Mouse (Mus musculus): ENCODE results near the gene BC049715. TPM values are rescaled to one million over a fixed set of nuclear protein-coding genes. Genes with fewer than 3 reads are reported as not detected.

Gene BC049715
- polyA plus RNA-seq, 1 experiment from 2014 or later: 3.5 TPM

DNA sequence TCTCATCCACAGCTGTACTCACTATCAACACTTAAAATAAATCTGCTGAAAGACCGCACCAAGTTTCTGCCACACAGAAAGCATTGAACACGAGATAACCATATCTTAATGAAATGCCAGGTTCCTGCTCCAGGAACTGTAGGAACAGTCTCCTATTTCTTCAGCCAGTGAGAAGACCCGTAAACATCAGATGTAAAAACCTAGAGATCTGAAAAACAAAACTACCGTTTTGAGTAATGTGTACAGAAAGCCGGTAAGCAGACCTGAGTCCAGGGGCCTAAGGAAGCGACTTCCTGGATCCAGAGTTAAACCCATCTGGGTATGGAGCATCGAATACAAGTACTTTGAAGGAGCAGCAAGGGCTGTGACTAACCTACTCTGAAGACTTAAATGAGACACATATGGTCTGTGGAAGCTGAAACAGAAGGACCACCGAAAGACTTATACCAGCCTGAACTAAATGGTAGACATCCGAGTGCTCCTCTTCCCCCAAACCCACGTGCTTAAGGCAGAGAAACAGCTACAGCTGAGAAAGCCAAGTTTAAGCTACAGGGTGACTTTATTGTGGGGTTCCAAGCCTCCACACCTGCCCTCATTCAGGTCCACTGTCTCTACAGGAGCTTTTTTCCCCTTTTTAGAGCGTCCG, 24.2 kb upstream of the BC049715 start:
- Histone ChIP-seq H3K4me3 (peak overlapping the region; percentile 79), H3K27ac (replicated peaks) (peak overlapping the region; percentile 100), H3K4me1 (peaks cover 28% of the 10 kb centered on the region), H3K36me3 (no peaks in the 10 kb centered on the region), H3K27me3 (ENCODE audit: low read depth, poor library complexity, severe bottlenecking) (no peaks in the 10 kb centered on the region), H3K9me3 (replicated peaks) (no peaks in the 10 kb centered on the region)
- 28% methylated on average over 12 of the region's 12 CpGs for WGBS
- no peak for DNase-seq (ENCODE audit: low spot score)

DNA sequence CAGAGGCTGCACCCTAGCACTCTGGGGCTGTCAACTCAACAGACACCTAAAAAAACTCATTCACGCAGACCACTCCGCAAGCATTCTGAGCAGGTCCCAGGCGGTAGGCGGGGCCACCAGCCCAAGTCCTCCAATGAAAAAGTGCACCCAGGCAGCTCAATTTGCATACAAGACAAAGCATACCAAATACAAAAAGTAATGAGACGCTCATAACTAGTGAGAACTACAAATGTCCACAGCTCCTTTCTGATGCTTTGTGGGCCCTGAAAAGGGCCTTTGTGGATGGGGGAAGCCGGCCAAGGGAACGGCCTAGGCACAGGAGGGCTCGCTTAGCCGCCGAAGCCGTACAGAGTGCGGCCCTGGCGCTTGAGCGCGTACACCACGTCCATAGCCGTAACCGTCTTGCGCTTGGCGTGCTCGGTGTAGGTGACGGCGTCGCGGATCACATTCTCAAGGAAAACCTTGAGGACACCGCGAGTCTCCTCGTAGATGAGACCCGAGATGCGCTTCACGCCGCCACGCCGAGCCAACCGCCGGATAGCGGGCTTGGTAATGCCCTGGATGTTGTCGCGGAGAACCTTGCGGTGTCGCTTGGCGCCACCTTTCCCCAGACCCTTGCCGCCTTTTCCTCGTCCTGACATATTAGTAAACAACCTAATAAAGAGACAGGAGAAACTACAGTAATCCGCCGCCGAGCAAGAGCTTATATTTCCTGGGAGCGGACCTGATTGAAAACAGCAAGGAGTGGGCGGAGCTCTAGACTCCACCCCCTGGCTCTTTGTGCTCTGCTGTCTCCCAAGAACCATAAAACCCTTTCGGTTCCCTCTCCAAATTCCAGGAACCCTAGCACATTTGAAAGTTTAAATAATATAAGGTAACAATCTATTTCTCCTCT, 23.4 kb upstream of the BC049715 start, which contains the start of gene Hist4h4:
Hist4h4 (minus strand) TSS at position 677 of the 895 bp plus-strand sequence.
- under 1% methylated on average over 50 of the region's 50 CpGs for WGBS
- peak; percentile 89 for DNase-seq (ENCODE audit: low spot score)
- Histone ChIP-seq H3K4me3 (peak within 1 kb of the TSS; percentile 79), H3K4me1 (peaks cover 33% of the 10 kb centered on the region), H3K27me3 (ENCODE audit: low read depth, poor library complexity, severe bottlenecking) (no peaks in the 10 kb centered on the region), H3K27ac (replicated peaks) (peak within 1 kb of the TSS; percentile 100), H3K36me3 (no peaks in the 10 kb centered on the region), H3K9me3 (replicated peaks) (no peaks in the 10 kb centered on the region)

DNA sequence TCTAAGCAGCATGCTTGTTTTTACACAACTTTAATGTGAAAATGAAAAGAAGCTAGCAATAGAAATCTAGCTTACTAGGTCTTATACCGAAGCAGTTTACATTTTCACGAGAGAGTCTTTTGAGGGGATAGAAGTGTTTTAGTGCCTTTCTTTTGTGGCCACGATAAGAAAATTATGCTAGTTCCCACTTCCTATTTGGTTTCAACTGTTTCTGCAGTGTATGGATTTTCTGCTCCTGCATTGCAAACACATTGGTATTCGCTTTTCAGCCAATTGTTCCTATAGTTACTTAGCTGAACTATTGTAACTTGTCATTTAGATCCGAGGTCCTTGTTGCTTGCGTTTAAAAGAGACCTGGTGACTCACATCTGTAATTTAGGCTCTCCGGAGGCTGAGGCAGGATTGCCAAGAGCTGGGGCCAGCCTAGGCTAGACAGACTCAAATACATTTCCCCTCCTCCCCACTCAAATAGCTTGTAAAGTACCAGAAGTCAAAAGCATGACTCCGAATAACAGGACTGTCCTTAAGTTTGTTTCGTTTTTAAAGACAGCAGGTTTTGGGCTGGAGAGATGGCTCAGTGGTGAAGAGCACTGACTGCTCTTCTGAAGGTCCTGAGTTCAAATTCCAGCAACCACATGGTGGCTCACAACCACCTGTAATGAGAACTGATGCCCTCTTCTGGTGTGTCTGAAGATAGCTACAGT, 22.6 kb upstream of the BC049715 start:
- Histone ChIP-seq H3K4me3 (peak overlapping the region; percentile 79), H3K36me3 (peaks cover 2% of the 10 kb centered on the region; the same call in 1 of the 2 replicates), H3K4me1 (peaks cover 41% of the 10 kb centered on the region), H3K27ac (replicated peaks) (peak overlapping the region; percentile 100), H3K9me3 (replicated peaks) (no peaks in the 10 kb centered on the region), H3K27me3 (ENCODE audit: low read depth, poor library complexity, severe bottlenecking) (no peaks in the 10 kb centered on the region)
- 44% methylated on average over 9 of the region's 9 CpGs for WGBS
- DNase-seq (ENCODE audit: low spot score): no peak

DNA sequence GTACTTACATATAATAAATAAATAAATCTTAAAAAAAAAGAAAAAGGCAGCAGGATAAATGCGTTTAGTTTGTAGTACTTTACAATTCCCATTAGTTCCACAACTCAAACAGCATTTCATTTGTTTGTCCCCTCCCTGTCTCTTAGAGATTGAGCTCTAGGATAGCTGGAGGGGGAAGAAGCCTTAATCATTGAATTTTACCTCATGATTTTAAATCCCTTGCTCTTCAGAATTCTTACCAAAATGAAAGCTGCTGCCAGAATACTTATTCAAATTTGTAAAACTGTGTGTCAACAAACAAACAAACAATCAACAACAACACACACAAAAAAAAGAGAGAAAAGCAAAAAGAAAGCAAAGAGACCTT, 22.0 kb upstream of the BC049715 start:
- no peak for DNase-seq (ENCODE audit: low spot score)
- H3K4me1 ChIP-seq: peaks cover 42% of the 10 kb centered on the region
- WGBS: 95% methylated on average over 1 of the region's 1 CpGs
- peaks cover 6% of the 10 kb centered on the region for H3K36me3 ChIP-seq
- no peak overlapping the region for H3K27ac ChIP-seq (replicated peaks)
- no peak overlapping the region for H3K4me3 ChIP-seq
- no peaks in the 10 kb centered on the region for H3K27me3 ChIP-seq (ENCODE audit: low read depth, poor library complexity, severe bottlenecking)
- H3K9me3 ChIP-seq (replicated peaks): no peaks in the 10 kb centered on the region

DNA sequence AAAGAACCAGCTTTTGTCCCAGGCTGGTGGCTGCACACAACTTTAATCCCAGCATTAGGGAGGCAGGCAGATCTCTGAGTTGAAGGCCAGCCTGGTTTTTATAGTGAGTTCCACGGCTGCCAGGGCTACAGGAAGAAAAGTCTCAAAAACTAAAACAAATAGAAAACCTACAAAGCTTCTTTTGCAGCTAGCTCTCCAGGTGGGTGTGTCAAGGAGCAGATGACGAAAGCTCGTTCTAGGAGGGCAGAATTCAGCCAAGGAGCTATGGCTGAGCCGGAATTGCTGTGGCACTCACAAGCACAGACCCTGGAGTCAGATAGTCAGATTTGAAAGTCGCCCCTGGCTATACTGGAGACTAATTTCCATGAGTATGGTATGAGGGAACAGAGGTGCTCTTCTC, 20.6 kb upstream of the BC049715 start:
- Histone ChIP-seq H3K36me3 (peaks cover 15% of the 10 kb centered on the region), H3K27me3 (ENCODE audit: low read depth, poor library complexity, severe bottlenecking) (no peaks in the 10 kb centered on the region), H3K4me3 (no peak overlapping the region), H3K4me1 (peaks cover 42% of the 10 kb centered on the region), H3K9me3 (replicated peaks) (no peaks in the 10 kb centered on the region), H3K27ac (replicated peaks) (0 out of 2 replicates have a peak overlapping the region, but pooled peaks have one; percentile 38)
- 64% methylated on average over 5 of the region's 5 CpGs for WGBS
- DNase-seq (ENCODE audit: low spot score): no peak

DNA sequence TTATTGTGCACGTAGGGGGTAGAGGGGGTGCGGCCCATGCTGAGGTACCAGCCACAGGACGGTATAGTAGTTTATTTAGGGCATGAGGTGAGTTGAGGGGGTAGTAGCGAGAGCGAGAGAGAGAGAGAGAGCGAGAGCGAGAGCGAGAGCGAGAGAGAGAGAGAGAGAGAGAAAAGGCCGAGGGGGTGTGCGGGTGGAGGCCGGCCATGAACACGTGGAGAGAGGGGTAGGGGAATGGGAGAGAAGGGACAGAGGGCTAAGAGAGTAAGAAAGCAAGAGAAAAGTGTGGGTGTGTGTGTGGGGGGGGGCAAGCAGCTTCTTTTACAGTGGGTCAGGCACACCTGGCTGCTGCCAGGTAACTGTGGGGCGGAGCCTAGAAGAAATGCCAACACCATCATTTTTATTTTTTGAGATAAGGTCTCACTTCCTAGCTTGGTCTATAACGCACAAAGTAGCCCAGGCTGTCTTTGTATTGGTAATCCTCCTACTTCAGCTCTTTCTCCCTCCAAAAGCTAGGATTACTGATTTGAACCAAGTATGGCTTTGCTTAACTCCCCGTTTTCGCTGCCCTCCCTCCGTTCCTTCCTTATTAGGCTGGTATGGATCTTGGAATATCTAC, 19.9 kb upstream of the BC049715 start:
- peaks cover 42% of the 10 kb centered on the region for H3K4me1 ChIP-seq
- H3K27me3 ChIP-seq (ENCODE audit: low read depth, poor library complexity, severe bottlenecking): no peaks in the 10 kb centered on the region
- H3K27ac ChIP-seq (replicated peaks): peak overlapping the region; percentile 83
- peaks cover 22% of the 10 kb centered on the region for H3K36me3 ChIP-seq
- H3K4me3 ChIP-seq: peak overlapping the region; percentile 87
- DNase-seq (ENCODE audit: low spot score): peak; percentile 38
- no peaks in the 10 kb centered on the region for H3K9me3 ChIP-seq (replicated peaks)
- 23% methylated on average over 18 of the region's 18 CpGs for WGBS

DNA sequence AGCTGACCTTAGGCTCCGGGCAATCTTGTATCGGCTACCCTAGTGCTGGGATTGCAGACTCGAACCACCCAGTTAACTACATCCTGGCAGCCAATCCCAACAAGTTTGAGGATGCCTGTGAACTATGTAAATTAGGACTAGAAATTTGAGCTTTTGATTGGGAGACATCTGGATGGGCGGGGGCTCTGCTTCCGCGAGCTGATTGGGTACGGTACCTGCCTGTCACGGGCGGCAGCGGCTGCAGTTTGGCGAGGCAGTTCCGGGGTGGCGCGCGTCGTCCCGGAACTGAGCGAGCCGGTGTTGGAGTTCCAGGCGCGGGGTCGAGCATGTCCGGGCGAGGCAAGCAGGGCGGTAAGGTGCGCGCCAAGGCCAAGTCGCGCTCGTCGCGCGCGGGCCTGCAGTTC, 19.4 kb upstream of the BC049715 start, which contains the start of gene H2afj:
H2afj (plus strand) TSS at position 231 of the 404 bp plus-strand sequence.
- H3K4me3 ChIP-seq: peak within 1 kb of the TSS; percentile 87
- peak; percentile 95 for DNase-seq (ENCODE audit: low spot score)
- peak within 1 kb of the TSS; percentile 85 for H3K27ac ChIP-seq (replicated peaks)
- WGBS: under 1% methylated on average over 34 of the region's 34 CpGs
- H3K27me3 ChIP-seq (ENCODE audit: low read depth, poor library complexity, severe bottlenecking): no peaks in the 10 kb centered on the region
- no peaks in the 10 kb centered on the region for H3K9me3 ChIP-seq (replicated peaks)
- peaks cover 27% of the 10 kb centered on the region for H3K36me3 ChIP-seq
- peaks cover 39% of the 10 kb centered on the region for H3K4me1 ChIP-seq

DNA sequence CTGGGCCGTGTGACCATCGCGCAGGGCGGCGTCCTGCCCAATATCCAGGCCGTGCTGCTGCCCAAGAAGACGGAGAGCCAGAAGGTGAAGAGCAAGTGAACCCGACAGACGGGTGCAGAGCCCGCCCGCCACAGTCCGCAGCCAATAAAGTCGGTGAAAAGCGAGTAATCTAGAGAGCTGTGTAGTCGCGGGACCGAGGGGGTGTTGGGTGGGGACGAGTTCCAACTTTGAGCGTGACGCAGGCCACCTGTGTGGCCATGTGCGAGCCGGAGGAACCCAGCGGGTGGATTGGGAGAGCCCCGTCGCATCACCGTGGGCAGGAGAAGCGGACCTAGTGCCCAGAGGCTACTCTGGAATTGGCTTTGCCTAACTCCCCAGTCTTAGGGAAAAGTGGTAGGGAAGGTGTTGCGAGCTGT, 18.8 kb upstream of the BC049715 start:
- under 1% methylated on average over 28 of the region's 28 CpGs for WGBS
- Histone ChIP-seq H3K4me1 (peaks cover 33% of the 10 kb centered on the region), H3K36me3 (peaks cover 33% of the 10 kb centered on the region), H3K9me3 (replicated peaks) (no peaks in the 10 kb centered on the region), H3K27me3 (ENCODE audit: low read depth, poor library complexity, severe bottlenecking) (no peaks in the 10 kb centered on the region), H3K27ac (replicated peaks) (peak overlapping the region; percentile 85), H3K4me3 (peak overlapping the region; percentile 87)
- DNase-seq (ENCODE audit: low spot score): peak; percentile 27

DNA sequence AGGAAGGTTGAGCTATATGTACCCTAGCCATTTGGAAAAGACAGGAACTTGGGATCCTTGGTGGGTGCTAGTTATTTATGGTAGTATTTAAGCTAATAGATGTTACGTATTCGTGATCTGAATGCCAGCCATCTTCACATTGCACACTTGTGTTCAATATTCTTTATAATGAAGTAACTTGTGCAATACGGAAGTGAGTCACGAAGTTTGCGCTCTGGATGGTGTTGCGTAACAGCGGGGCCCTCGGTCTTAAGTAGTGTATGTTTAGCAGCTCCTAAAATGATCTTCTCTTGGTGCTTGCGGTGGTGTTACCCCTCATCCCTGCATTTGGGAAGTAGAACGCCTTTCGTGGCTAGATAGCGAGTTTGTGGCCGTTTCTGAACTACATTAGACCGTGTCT, 18.3 kb upstream of the BC049715 start:
- Histone ChIP-seq H3K4me3 (peak overlapping the region; percentile 87), H3K27me3 (ENCODE audit: low read depth, poor library complexity, severe bottlenecking) (no peaks in the 10 kb centered on the region), H3K27ac (replicated peaks) (peak overlapping the region; percentile 85; the same call in 1 of the 2 replicates), H3K9me3 (replicated peaks) (no peaks in the 10 kb centered on the region), H3K4me1 (peaks cover 33% of the 10 kb centered on the region), H3K36me3 (peaks cover 38% of the 10 kb centered on the region)
- DNase-seq (ENCODE audit: low spot score): no peak
- 39% methylated on average over 14 of the region's 14 CpGs for WGBS

DNA sequence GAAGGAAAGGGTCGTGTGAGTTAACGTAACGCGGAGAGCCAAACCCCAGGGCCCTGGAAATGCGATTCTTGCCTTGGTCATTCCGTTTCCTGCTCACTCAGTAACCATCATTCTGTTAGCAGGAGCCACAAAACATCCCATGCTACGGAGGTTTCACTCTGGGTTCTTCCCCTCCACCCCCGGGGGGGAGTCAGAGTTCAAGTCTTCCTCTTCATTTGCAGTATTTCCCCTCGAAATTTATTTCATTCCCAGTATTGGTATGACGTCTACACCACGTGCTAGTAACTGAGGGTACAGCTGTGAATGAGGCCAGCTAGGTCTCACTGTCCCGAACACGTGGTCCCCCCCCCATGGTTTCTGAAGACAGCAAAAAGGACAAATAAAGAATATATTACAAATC, 17.8 kb upstream of the BC049715 start:
- WGBS: 86% methylated on average over 13 of the region's 13 CpGs
- no peak overlapping the region for H3K27ac ChIP-seq (replicated peaks)
- peaks cover 44% of the 10 kb centered on the region for H3K36me3 ChIP-seq
- DNase-seq (ENCODE audit: low spot score): no peak
- peaks cover 32% of the 10 kb centered on the region for H3K4me1 ChIP-seq
- no peaks in the 10 kb centered on the region for H3K27me3 ChIP-seq (ENCODE audit: low read depth, poor library complexity, severe bottlenecking)
- peak overlapping the region; percentile 87; the same call in 1 of the 2 replicates for H3K4me3 ChIP-seq
- no peaks in the 10 kb centered on the region for H3K9me3 ChIP-seq (replicated peaks)

DNA sequence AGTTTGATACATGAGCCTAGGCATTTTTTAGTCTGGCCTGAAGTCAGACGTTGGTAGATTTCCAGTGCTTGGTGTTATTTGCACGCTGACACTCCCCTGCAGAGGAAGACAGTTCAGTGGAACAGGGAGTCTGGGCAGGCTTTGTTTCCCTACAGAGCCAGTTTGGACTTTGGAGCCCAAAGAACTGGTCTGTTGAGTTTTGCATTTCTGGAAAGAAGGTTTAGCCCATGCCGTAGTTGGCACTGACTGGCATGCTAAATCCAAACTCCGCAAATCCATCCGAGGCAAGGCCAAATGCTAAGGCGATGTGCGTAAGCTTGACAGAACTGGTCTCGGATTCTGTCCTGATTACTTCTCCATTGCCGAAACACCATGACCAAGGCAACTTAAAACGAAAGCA, 16.2 kb upstream of the BC049715 start:
- H3K27ac ChIP-seq (replicated peaks): no peak overlapping the region
- no peak overlapping the region for H3K4me3 ChIP-seq
- H3K36me3 ChIP-seq: peaks cover 57% of the 10 kb centered on the region
- no peaks in the 10 kb centered on the region for H3K27me3 ChIP-seq (ENCODE audit: low read depth, poor library complexity, severe bottlenecking)
- no peaks in the 10 kb centered on the region for H3K9me3 ChIP-seq (replicated peaks)
- 93% methylated on average over 10 of the region's 10 CpGs for WGBS
- H3K4me1 ChIP-seq: peaks cover 27% of the 10 kb centered on the region
- DNase-seq (ENCODE audit: low spot score): no peak

DNA sequence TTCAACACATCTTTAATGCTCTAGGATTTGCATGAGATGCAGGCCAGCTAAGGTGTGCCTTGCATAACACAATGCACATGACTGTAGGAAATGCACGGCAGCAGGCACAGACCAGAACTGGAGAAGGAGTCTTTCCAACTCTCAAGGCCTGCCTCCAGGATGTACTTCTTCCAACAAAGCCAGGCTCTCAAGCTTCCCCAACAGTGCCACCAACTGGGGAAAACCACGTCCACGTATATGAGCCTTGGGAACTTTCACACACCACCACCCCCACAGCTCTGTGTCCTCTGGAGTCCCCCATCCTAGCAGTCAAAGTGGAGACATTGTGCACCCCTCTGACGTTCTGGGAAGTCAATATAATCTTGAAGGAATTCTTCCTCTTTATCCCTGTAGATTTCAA, 14.3 kb upstream of the BC049715 start:
- WGBS: 61% methylated on average over 4 of the region's 4 CpGs
- no peak overlapping the region for H3K27ac ChIP-seq (replicated peaks)
- no peaks in the 10 kb centered on the region for H3K27me3 ChIP-seq (ENCODE audit: low read depth, poor library complexity, severe bottlenecking)
- H3K36me3 ChIP-seq: peaks cover 77% of the 10 kb centered on the region
- H3K4me3 ChIP-seq: no peak overlapping the region
- peaks cover 14% of the 10 kb centered on the region for H3K4me1 ChIP-seq
- H3K9me3 ChIP-seq (replicated peaks): no peaks in the 10 kb centered on the region
- no peak for DNase-seq (ENCODE audit: low spot score)

Data from midbrain, embryonic 10.5 days (tissue).